Mouse (Mus musculus) B cell, adult 2 months (primary cell): ENCODE measurements at regions not wholly inside any gene's neighbourhood (a gene's known extent, or its start where the extent isn't known, plus 50 kb on each side); places are given as distances from the start of the nearest gene placed in this dataset.
A peak's percentile ranks its signal among the peaks of the same experiment; 100 is the strongest.

ENCODE experiments used
- DNase-seq, 2 experiments: peaks; one replicate each; pipeline ENCODE4 v3.0.0; 2022

DNA sequence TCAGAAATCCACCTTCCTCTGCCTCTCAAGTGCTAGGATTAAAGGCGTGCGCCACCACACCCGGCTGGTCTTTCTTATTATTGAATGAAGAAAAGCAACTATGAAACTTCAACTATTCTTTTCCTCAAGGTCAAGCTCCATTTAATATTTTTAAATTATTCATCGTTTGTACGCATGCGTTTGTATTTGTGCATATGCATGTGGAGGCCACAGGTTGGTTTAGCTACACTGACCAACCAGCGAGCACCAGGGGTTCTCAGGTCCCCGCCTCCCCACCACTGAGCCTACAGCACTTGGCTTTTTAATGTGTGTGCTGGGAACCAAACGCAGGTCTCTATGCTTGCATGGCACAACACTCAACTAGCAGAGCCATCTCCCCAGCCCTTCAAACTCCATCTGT, 51.0 kb upstream of the Tmem252 start:
- DNase-seq: no peak

DNA sequence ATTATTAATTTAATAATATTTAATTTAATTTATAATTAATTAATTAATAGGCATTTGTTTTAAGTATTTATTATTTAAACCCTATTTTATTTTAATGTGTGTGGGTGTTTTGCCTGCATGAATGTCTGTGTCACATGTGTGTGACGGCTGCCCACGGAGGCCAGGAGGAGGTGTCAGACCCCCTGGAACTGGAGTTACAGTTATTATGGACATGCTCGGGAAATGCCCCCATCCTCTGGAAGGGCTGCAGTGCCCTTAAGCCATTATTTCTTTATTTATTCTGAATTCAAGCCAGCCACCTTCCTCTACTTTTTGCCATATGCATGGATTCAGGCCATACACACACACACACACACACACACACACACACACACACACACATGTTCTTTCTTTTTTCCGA, 51.5 kb upstream of the Tmem252 start:
- no peak for DNase-seq

DNA sequence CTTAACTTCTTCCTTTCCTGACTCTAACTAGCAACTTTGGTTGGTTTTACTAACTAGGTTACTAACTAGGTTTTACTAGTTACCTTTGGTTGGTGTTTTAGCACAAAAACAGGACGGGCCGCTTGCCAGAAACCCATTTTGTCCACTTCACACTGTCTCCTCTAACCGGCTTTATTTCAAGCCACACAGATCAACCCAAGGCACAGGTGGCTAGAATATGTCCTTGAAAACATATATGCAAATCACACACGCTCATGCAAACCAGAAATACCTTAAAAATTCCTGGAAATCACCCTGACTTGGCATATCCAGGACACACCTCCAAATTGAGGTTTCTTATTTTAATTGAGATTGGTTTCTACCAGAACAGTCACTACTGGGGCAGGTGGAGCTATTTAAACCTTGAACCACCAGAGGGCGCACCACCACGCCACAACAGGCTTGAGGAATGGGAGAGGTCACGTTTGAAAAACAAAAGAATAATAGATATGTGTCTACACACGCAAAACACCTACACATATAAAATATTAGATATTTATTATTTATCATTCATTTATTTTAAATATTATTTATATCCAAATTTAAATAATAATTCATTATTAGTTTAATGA, 52.1 kb upstream of the Tmem252 start:
- peak; percentile 91 to 92 for DNase-seq

DNA sequence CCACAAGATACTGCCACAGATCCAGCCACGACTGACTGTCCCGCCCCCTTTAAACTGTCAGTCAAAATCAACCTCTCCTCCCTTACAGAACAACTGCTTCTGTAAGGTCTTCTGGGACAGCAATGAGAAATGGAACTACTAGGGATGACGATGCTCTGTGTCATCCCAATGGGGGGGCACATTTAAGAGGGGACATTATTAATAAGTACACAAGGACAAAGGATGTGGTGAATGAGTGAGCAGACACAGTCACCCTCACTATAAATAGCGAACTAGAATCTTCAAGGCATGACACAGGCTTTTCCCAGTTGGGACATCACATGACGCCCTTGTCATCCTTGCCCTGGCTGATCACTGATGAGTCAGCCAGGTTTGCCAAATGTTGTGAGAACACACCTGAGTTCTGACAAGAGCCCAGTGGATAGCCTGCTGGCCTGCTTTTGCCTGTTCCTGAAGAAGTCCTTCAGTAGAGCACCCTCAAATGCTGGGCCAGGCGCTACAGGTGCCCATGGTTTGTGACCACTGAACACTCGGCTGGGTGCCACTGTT, 58.0 kb upstream of the Tmem252 start:
- DNase-seq: peak; percentile 24 to 30

DNA sequence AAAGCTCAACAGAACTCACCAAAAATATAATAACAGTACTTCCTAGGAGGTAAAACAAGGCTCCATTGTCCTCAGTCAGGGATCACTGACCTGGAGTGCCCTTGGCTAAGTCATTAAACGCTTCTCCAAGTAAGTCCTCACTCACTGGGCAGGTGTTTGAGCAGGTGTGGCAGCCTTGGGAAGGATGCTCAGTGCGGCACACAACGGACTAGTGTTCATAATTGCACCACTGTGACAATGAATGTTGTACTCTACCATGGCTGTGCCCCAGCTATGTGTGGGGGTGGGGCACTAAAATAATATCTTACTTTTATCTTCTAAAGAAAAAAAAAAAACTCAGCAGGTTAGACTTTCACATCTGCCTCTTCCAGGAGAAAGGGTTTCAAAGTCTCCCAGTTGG, 52.2 kb upstream of the Pip5k1b start:
- DNase-seq: no peak

DNA sequence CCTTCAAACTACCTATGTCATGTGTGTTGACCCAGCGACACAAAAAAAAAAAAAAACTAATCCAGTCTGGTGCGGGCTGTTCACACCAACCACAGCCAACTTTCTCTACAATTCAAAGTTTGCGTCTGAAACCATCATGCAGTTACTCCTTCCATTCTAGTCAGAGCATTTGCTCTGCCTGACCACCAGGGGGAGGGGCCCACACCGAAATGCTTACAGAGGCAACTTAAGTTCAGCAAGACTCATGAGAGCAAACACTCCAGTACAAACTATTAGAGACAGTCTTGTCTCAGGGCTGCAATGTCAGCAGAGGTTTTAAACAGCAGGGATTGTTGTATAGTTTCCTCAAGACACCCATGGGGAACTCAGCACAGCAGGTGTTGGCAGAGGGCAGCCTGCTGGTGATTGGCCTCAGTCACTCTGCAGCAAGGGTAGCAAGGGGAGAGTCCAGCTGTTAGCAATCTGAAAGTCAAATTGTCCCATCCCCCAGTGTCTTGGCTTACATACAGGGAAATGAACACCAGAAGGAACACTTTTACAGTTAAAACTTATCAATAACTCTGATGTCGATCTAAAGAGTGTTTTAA, 50.8 kb upstream of the Pip5k1b start:
- DNase-seq: peak; percentile 73
